24 mouse cellular contexts compared by ENCODE assay signal in genomic region chr3:30256896-30257295, GRCm38 (mm10).
"Had no signal": no experiment of that assay in that cellular context is flagged by ENCODE, and none has a peak within 500 bp of the region (broad histone marks: within the 10 kb centered on the region; RNA-seq: fewer than 3 reads in every experiment).

No protein-coding gene starts in this region.

- H3K9ac ChIP-seq: heart, embryonic 13.5 days; heart, embryonic 15.5 days; hindbrain, embryonic 12.5 days; hindbrain, embryonic 14.5 days; intestine, embryonic 15.5 days had no signal

- H3K27ac ChIP-seq: gastrocnemius, adult 2 months; heart, adult 2 months; heart, embryonic 13.5 days; heart, embryonic 15.5 days; hindbrain, embryonic 10.5 days; hindbrain, embryonic 12.5 days; hindbrain, embryonic 14.5 days; intestine, embryonic 15.5 days; layer of hippocampus, adult 2 months; left cerebral cortex, adult 2 months had no signal

- ATAC-seq: hindbrain, embryonic 16.5 days; inflammation-experienced regulatory T-cells, adult 6 months; intestine, embryonic 15.5 days; intestine, postnatal 0 days had no signal

- DNase-seq: gastrocnemius, adult 2 months; gastrocnemius, postnatal 10 days; gastrocnemius, postnatal 25 days; heart, adult 2 months; heart, postnatal 4 days; kidney, adult 18-20 months; kidney, adult 8-10 months; kidney, postnatal 10 days; kidney, postnatal 25 days; kidney, postnatal 4 days; liver had no signal

- H3K27me3 ChIP-seq: heart, embryonic 13.5 days; heart, embryonic 15.5 days; hindbrain, embryonic 12.5 days; intestine, embryonic 15.5 days had no signal

- H3K4me1 ChIP-seq: intestine, embryonic 15.5 days had no signal

- H3K4me2 ChIP-seq: heart, embryonic 11.5 days; heart, embryonic 13.5 days; heart, embryonic 15.5 days; hindbrain, embryonic 12.5 days; hindbrain, embryonic 14.5 days; intestine, embryonic 15.5 days; liver, embryonic 11.5 days had no signal

- H3K9me3 ChIP-seq: heart, embryonic 13.5 days; heart, embryonic 15.5 days; hindbrain, embryonic 10.5 days; hindbrain, embryonic 12.5 days; intestine, embryonic 15.5 days had no signal

- H3K36me3 ChIP-seq: heart, embryonic 13.5 days; heart, embryonic 15.5 days; hindbrain, embryonic 10.5 days; hindbrain, embryonic 12.5 days; intestine, embryonic 15.5 days had no signal

- H3K4me3 ChIP-seq: gastrocnemius, adult 2 months; heart, adult 2 months; heart, embryonic 13.5 days; heart, embryonic 15.5 days; hindbrain, embryonic 10.5 days; hindbrain, embryonic 12.5 days; intestine, embryonic 15.5 days; layer of hippocampus, adult 2 months; left cerebral cortex, adult 2 months had no signal
